Comparison of ENCODE assay signal across 30 mouse cellular contexts in the genomic region with DNA sequence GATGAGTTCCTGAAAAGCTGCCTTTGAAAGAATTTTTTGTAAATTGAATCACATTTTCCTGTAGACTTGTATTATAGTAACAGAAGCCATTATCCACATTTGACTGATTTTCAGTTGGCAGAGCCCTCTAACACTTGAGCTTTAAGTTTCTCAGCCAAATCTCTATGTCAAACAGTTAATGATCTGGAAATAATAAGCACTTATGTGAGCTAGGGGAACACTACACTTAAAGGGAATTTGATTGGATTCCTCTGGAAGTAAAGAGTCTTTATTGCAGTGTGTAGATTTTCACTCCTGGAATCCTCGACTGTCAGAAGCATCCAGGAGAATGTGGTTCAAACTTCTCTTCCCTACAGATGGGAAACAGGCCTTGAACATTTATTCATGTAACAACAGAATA.
DNase-seq lines count a peak whose midpoint lies in the region; ATAC-seq and TF ChIP-seq lines count a peak whose summit lies in the region.
"Had no signal": no experiment of that assay in that cellular context is flagged by ENCODE, and none has a peak within 500 bp of the region (broad histone marks: within the 10 kb centered on the region; RNA-seq: fewer than 3 reads in every experiment).

No protein-coding gene starts in this region.

- CTCF ChIA-PET in Patski (lab: Charles Lee), result interaction anchor here (1.9 kb wide), 1 partner anchor 9 kb away, joined by 6 read pairs; no protein-coding TSS in a partner anchor

- ATAC-seq in hindbrain, embryonic 14.5 days (ENCODE audit: low FRiP score), result no peak
- no peak for ATAC-seq in hindbrain, embryonic 11.5 days (ENCODE audit: low FRiP score)
- peak; percentile 44; the same call in 1 of the 2 replicates for ATAC-seq in limb, embryonic 13.5 days (ENCODE audit: low FRiP score, low read depth)
- ATAC-seq in Patski, result no peak
- no peak for ATAC-seq in limb, embryonic 14.5 days (ENCODE audit: low FRiP score, low read depth)
- ATAC-seq: activated CD4-positive, CD25-positive, alpha-beta regulatory T cell, adult 4 months; CD4-positive, CD25-positive, alpha-beta regulatory T cell, adult 4 months; intestine, postnatal 0 days; liver, embryonic 12.5 days; liver, postnatal 0 days had no signal

- in situ Hi-C loops in Patski (cut with MboI; ENCODE audit: low pct_unique_long_range_greater_than_20kb), result no loop called here

- H3K9ac ChIP-seq in hindbrain, embryonic 14.5 days, result no peak overlapping the region
- no peak overlapping the region for H3K9ac ChIP-seq in hindbrain, embryonic 11.5 days (ENCODE audit: low read depth, low read length)
- H3K9ac ChIP-seq in limb, embryonic 13.5 days, result no peak overlapping the region
- no peak overlapping the region for H3K9ac ChIP-seq in limb, embryonic 14.5 days (ENCODE audit: low read depth, low read length, severe bottlenecking)
- H3K9ac ChIP-seq: embryonic facial prominence, embryonic 12.5 days; limb, embryonic 12.5 days; liver, embryonic 12.5 days; liver, postnatal 0 days had no signal

- H3K27me3 ChIP-seq in hindbrain, embryonic 14.5 days (ENCODE audit: control insufficient read depth, insufficient read depth, low read length), result no peaks in the 10 kb centered on the region
- H3K27me3 ChIP-seq in hindbrain, embryonic 11.5 days (ENCODE audit: control insufficient read depth, insufficient read depth, low read length), result no peaks in the 10 kb centered on the region
- no peaks in the 10 kb centered on the region for H3K27me3 ChIP-seq in limb, embryonic 13.5 days
- H3K27me3 ChIP-seq in limb, embryonic 10.5 days (ENCODE audit: low read depth, poor library complexity, severe bottlenecking), result no peaks in the 10 kb centered on the region
- H3K27me3 ChIP-seq in Patski, result no peaks in the 10 kb centered on the region
- no peaks in the 10 kb centered on the region for H3K27me3 ChIP-seq in limb, embryonic 14.5 days (ENCODE audit: control insufficient read depth, insufficient read depth, low read length)
- H3K27me3 ChIP-seq: embryonic facial prominence, embryonic 12.5 days; limb, embryonic 12.5 days; liver, embryonic 12.5 days; megakaryocyte, embryonic 14.5 days had no signal

- WGBS in hindbrain, embryonic 14.5 days, result 50% methylated on average over 1 of the region's 1 CpGs
- WGBS in hindbrain, embryonic 11.5 days, result 35% methylated on average over 1 of the region's 1 CpGs
- WGBS in limb, embryonic 13.5 days, result 11% methylated on average over 1 of the region's 1 CpGs
- 43% methylated on average over 1 of the region's 1 CpGs for WGBS in limb, embryonic 10.5 days
- 19% methylated on average over 1 of the region's 1 CpGs for WGBS in limb, embryonic 14.5 days

- H3K36me3 ChIP-seq in hindbrain, embryonic 14.5 days (replicated peaks; ENCODE audit: control insufficient read depth, insufficient read depth), result no peaks in the 10 kb centered on the region
- H3K36me3 ChIP-seq in hindbrain, embryonic 11.5 days (ENCODE audit: control insufficient read depth, insufficient read depth, low read length), result no peaks in the 10 kb centered on the region
- H3K36me3 ChIP-seq in limb, embryonic 13.5 days, result no peaks in the 10 kb centered on the region
- no peaks in the 10 kb centered on the region for H3K36me3 ChIP-seq in limb, embryonic 10.5 days
- no peaks in the 10 kb centered on the region for H3K36me3 ChIP-seq in limb, embryonic 14.5 days (ENCODE audit: control insufficient read depth, insufficient read depth, low read length)
- H3K36me3 ChIP-seq: embryonic facial prominence, embryonic 12.5 days; hindbrain, embryonic 10.5 days; limb, embryonic 12.5 days; liver, embryonic 12.5 days had no signal

- H3K9me3 ChIP-seq in hindbrain, embryonic 14.5 days (ENCODE audit: control insufficient read depth, low read length), result no peaks in the 10 kb centered on the region
- no peaks in the 10 kb centered on the region for H3K9me3 ChIP-seq in hindbrain, embryonic 11.5 days (ENCODE audit: control insufficient read depth, low read length)
- H3K9me3 ChIP-seq in limb, embryonic 13.5 days, result no peaks in the 10 kb centered on the region
- H3K9me3 ChIP-seq in limb, embryonic 10.5 days (replicated peaks), result no peaks in the 10 kb centered on the region
- no peaks in the 10 kb centered on the region for H3K9me3 ChIP-seq in limb, embryonic 14.5 days (ENCODE audit: control insufficient read depth, low read length)
- H3K9me3 ChIP-seq: embryonic facial prominence, embryonic 12.5 days; hindbrain, embryonic 10.5 days; limb, embryonic 12.5 days; liver, embryonic 12.5 days; megakaryocyte, embryonic 14.5 days had no signal

- no peak overlapping the region for H3K4me3 ChIP-seq in hindbrain, embryonic 14.5 days (replicated peaks; ENCODE audit: low read length)
- no peak overlapping the region for H3K4me3 ChIP-seq in hindbrain, embryonic 11.5 days (ENCODE audit: low read depth, low read length)
- H3K4me3 ChIP-seq in limb, embryonic 13.5 days, result no peak overlapping the region
- no peak overlapping the region for H3K4me3 ChIP-seq in limb, embryonic 10.5 days
- H3K4me3 ChIP-seq in limb, embryonic 14.5 days (replicated peaks; ENCODE audit: low read length), result no peak overlapping the region
- H3K4me3 ChIP-seq: embryonic facial prominence, embryonic 12.5 days; hindbrain, embryonic 10.5 days; limb, embryonic 12.5 days; liver, embryonic 12.5 days; megakaryocyte, embryonic 14.5 days had no signal

- TF ChIP-seq CTCF in Patski (IDR thresholded peaks at IDR 0.05), result no peak

- peak; percentile 50 for DNase-seq in hindbrain, embryonic 14.5 days (ENCODE audit: low spot score)
- DNase-seq in hindbrain, embryonic 11.5 days (ENCODE audit: low spot score), result no peak
- no peak for DNase-seq in limb, embryonic 10.5 days (ENCODE audit: low spot score)
- peak; percentile 43 for DNase-seq in Patski (ENCODE audit: low read depth, low spot score)
- peak; percentile 53 for DNase-seq in limb, embryonic 14.5 days (ENCODE audit: low spot score)
- no peak for DNase-seq in lung, postnatal 36 days
- DNase-seq: adrenal gland, adult 2 months; adrenal gland, postnatal 36 days; cerebellum, adult 8-10 months; cerebellum, postnatal 25 days; gastrocnemius, postnatal 14 days; heart, postnatal 14 days; kidney, adult 9 months; layer of hippocampus, adult 9-11 months; liver, postnatal 0 days; lung, postnatal 4 days; midbrain, embryonic 14.5 days; right cerebral cortex, postnatal 4 days; thymus, adult 18-20 months; thymus, postnatal 36 days had no signal

- no peak for TF ChIP-seq POLR2A in limb, embryonic 14.5 days (IDR thresholded peaks at IDR 0.05; ENCODE audit: borderline replicate concordance, extremely low read depth, insufficient read depth, insufficient read length)

- no peaks in the 10 kb centered on the region for H3K4me1 ChIP-seq in hindbrain, embryonic 14.5 days (replicated peaks; ENCODE audit: control insufficient read depth, insufficient read depth, low read length)
- no peaks in the 10 kb centered on the region for H3K4me1 ChIP-seq in hindbrain, embryonic 11.5 days (replicated peaks; ENCODE audit: control insufficient read depth, insufficient read depth, low read length)
- H3K4me1 ChIP-seq in limb, embryonic 13.5 days, result peaks cover 2% of the 10 kb centered on the region; the same call in 1 of the 2 replicates
- no peaks in the 10 kb centered on the region for H3K4me1 ChIP-seq in limb, embryonic 10.5 days
- H3K4me1 ChIP-seq in limb, embryonic 14.5 days (ENCODE audit: control insufficient read depth, insufficient read depth, low read length), result no peaks in the 10 kb centered on the region
- H3K4me1 ChIP-seq: embryonic facial prominence, embryonic 12.5 days; hindbrain, embryonic 10.5 days; limb, embryonic 12.5 days; liver, embryonic 12.5 days; megakaryocyte, embryonic 14.5 days had no signal

- no peak overlapping the region for H3K4me2 ChIP-seq in hindbrain, embryonic 14.5 days (replicated peaks)
- no peak overlapping the region for H3K4me2 ChIP-seq in hindbrain, embryonic 11.5 days (replicated peaks; ENCODE audit: low read depth, low read length)
- no peak overlapping the region for H3K4me2 ChIP-seq in limb, embryonic 13.5 days (replicated peaks)
- no peak overlapping the region for H3K4me2 ChIP-seq in limb, embryonic 14.5 days (replicated peaks; ENCODE audit: low read depth, low read length, severe bottlenecking)
- H3K4me2 ChIP-seq: embryonic facial prominence, embryonic 12.5 days; limb, embryonic 12.5 days; liver, embryonic 12.5 days had no signal

- no peak overlapping the region for H3K27ac ChIP-seq in hindbrain, embryonic 14.5 days
- no peak overlapping the region for H3K27ac ChIP-seq in hindbrain, embryonic 11.5 days (ENCODE audit: low read depth, low read length)
- H3K27ac ChIP-seq in limb, embryonic 13.5 days, result no peak overlapping the region
- H3K27ac ChIP-seq in limb, embryonic 10.5 days, result no peak overlapping the region
- H3K27ac ChIP-seq in limb, embryonic 14.5 days (replicated peaks; ENCODE audit: low read depth, low read length), result no peak overlapping the region
- H3K27ac ChIP-seq: embryonic facial prominence, embryonic 12.5 days; hindbrain, embryonic 10.5 days; limb, embryonic 12.5 days; liver, embryonic 12.5 days; stomach, postnatal 0 days had no signal

- POLR2A ChIA-PET in Patski (lab: Charles Lee), result no interaction called here

Comparison
In these comparisons a context has a peak if more than half of its experiments do, and no peak if none do; other contexts are left out.
1. DNase-seq: peak in hindbrain, embryonic 14.5 days (single experiment), Patski (single experiment) and limb, embryonic 14.5 days (single experiment); none in hindbrain, embryonic 11.5 days (single experiment), limb, embryonic 10.5 days (single experiment) and lung, postnatal 36 days (single experiment).